Mouse (Mus musculus): ENCODE data around the gene Spag4.
A peak's percentile ranks its signal among the peaks of the same experiment; 100 is the strongest.

Spag4 gene

DNA sequence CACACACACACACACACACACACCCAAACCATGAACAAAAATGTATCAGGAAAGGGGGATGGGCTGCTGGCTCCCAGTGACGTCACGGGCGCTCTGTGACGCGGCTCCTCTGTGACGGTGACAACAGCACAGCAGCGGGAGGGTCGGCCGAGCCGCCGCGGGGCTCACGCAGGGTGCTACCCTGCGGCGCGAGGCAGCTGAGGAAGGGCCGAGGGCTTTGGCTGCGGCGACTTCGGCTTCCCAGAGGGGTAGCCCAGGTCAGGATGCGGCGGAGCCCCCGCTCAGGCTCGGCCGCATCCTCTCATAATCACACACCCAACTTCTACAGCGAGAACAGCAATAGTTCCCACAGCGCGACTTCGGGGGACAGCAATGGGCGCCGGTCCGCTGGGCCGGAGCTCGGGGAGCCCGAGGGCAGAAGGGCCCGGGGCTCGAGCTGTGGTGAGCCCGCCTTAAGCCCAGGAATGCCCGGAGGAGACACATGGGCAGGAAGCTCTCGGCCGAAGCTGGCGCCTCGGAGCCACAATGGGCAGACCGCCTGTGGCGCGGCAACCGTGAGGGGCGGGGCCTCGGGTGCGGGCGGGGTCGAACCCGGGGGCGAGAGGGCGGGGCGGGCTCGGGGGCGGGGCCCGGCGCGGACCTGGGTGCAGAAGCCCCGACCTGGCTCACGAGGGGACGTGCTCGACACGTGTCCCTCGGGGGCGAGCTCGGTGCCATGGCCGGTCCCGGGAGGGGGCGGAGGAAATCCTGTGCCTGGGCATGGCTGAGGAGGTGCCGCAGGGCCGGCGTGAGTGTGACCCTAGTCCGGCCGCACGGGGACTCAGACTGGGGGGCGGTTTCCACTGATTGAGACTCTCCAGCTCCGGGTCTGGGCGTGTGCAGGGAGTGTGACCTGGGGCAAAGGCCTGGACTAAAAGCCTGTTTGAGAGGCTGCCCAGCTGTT lies at the start of gene Spag4:
Gene Spag4 (plus strand): TSS at position 77 of the 943 bp plus-strand sequence.
- DNase-seq, result peak; percentile 77 to 85

GRCm38 (mm10) chr2:156018106-156018505 lies 46.9 kb upstream of the Spag4 start:
- DNase-seq, result no peak

GRCm38 (mm10) chr2:156021219-156021618 lies 43.8 kb upstream of the Spag4 start:
- no peak for DNase-seq

DNA sequence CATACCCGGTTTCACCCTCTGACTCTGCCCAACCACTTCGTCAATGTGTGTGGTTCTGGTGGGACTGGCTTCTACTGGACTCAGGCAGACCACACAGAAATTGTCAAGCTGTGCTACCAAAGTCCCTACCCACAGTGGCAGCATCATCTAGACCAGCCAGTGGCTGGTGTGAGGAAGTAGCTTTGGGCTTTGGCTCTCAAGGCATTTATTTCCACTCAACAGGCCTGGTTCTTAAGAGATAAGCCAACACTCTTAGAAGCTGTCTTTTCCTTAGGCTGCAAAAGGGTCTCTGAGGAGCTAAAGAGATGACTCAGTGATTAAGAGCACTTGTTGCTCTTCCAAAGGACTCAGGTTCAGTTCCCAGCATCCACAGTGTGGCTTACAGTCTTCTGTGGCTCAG lies 43.2 kb upstream of the Spag4 start:
- no peak for DNase-seq

DNA sequence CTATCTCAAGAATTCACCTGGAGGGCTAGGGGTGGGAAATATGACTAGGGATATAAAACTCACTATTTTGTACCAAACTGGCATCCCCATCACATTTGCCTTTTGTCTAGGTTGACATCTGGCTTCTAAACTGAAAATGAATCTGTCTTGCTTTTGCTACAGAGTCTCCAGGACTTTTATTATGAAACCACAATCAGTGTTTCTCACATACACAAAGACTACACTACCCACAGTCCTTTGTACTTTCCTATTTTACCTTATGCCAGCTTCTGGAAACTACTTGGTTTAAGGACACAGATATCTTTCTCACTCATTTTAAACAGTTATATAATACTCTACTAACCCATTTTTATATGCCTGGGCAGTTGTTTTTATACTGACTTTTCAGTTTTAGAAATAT lies 39.5 kb upstream of the Spag4 start:
- no peak for DNase-seq

DNA sequence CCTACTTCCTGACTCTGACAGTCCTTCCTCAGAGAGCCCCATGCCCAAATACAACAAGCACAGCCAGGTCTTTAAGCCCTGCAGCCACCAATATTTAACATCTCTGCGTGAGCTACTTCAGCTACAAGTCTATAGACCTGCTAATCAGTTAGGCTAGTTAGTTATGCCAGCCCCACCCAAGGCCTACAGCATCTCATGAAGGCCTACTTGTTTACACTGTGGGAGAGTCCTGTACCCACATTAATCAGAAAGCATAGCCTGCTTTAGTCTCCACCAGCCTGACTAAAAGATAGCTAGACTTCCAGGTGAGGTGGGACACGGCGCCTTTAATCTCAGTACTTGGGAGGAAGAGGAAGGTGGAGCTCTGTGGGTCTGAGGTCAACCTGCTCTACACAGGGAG lies 25.6 kb upstream of the Spag4 start:
- no peak for DNase-seq

- DNase-seq, result no peak
Observed at GRCm38 (mm10) chr2:156042903-156043302, 22.1 kb upstream of the Spag4 start.

GRCm38 (mm10) chr2:156047929-156048328 lies 17.0 kb upstream of the Spag4 start:
- no peak for DNase-seq

DNA sequence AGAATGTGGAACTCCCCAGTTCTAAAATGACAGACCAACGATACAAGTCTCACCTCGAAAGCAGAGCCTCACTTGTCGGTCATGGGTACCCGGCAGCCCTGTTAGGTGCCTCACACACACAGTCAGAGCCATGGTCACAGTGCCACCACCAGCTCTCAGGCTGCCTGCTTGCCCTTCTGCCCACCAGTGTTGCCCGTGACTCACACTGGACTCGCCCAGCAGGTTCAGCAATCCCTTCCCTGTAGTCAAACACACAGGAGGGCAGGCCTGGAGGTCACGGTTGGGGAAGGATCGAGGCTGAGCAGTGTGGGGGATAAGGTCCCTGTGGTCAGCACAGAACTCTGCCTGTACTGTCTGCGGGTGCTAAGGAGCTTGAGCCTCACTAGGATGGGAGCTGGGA lies 12.2 kb upstream of the Spag4 start, which contains the start of gene Fer1l4:
Gene Fer1l4 (minus strand): TSS at position 132 of the 400 bp plus-strand sequence.
- no peak for DNase-seq

DNA sequence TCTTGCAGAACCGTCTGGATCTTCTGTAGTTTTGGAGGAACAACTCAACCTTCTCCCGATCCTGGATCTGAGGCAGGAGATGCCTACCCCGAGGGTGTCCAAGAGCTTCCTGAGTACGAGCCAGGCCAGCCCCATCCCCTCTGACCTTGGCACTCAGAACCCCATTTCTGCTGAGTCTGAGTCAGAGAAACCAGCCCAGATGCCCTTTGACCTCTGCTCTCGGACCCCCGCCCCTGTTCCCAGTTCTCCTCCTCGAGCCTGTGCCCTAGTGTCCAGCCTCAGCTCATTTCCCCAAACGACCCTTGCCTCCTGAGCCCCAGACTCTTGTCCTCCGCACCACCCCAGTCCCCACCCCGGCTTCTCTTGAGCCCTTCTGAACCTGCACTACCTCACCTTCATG lies 1.2 kb downstream of the Spag4 start:
- DNase-seq, result no peak

DNA sequence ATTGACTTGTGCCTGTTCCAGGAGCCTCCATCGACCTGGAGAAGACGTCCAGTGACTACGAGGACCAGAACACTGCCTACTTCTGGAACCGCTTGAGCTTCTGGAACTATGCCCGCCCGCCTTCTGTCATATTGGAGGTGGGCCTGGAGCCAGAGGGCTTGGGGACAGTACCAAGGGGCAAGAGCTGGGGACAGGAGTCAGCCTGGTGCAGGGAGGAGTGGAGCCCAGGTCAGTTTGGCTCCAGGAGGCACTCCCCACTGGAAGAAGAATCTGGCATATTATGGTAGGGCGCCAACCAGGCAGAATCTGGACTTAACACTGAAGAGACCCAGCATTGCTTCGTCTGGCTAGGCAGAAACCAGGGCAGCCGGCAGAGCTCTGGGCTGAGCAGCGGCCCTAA lies 2.9 kb downstream of the Spag4 start:
- DNase-seq, result peak; percentile 74 to 84

- no peak for DNase-seq
Observed at GRCm38 (mm10) chr2:156071236-156071635, 6.3 kb downstream of the Spag4 start.

DNA sequence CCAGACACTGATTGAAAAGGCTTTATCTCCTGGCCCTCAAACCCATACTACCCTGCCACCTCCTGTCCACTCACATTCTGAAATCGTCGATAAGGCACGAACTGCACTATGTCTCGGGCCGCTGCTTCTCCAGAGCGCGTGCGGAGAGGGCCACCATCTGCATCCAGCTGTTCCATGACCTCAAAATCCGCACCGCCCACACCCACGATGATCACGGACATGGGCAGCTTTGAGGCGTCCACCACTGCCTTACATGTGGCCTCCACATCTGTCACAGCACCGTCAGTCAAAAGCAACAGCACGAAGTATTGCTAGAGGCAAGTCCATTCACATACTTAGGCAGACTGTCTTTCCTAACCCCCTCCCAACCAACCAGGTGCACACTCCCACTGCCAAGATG lies 8.8 kb downstream of the Spag4 start:
- no peak for DNase-seq

GRCm38 (mm10) chr2:156077461-156077860 lies 12.5 kb downstream of the Spag4 start:
- DNase-seq, result no peak

- no peak for DNase-seq
Observed at GRCm38 (mm10) chr2:156078421-156079182, 13.6 kb downstream of the Spag4 start.

GRCm38 (mm10) chr2:156079183-156079560 lies 14.2 kb downstream of the Spag4 start:
- DNase-seq, result no peak

DNA sequence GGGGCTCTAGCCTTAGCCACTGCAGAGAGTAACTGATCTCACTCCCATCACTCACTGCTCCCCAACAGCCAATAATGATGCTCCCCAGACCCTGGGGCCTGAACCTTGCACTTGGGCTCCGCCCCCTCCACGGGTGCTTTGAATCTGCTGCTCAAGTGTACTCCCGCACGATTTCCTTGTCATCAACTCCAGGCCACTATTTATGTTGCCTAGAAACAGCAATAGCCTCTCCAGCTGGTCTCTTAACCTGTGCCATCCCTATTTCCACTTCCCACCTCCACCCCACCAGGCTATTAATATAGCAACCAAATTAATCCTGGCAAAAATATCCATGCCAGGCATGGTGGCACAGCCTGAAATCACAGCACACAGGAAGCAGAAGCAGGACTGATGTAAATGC lies 14.7 kb downstream of the Spag4 start:
- peak; percentile 45 to 53 for DNase-seq

GRCm38 (mm10) chr2:156080391-156080790 lies 15.4 kb downstream of the Spag4 start:
- DNase-seq, result no peak

DNA sequence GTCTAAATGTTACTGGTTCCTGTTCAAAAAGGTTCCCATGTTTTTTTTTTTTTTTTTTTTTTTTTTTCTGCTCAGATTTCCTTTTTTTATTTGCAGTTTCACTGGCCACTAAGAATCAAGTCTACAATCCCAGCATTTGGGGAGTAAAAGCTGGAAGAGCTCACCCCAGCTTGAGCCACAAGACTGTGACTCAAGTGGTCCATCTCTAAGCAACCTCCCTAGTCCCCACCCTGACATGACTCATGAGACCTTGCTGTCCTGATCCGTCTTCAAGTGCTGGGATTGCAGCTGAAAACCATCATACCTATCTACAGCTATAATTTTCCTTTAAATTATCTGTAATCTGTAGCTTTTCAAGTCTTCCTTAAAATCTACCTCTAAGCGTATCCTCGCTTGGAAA lies 19.6 kb downstream of the Spag4 start:
- DNase-seq, result no peak

GRCm38 (mm10) chr2:156087391-156088110 lies 22.6 kb downstream of the Spag4 start:
- no peak for DNase-seq

GRCm38 (mm10) chr2:156089799-156090198 lies 24.8 kb downstream of the Spag4 start:
- DNase-seq, result no peak

- no peak for DNase-seq
Observed at GRCm38 (mm10) chr2:156091926-156092325, 27.0 kb downstream of the Spag4 start.
